Mouse (Mus musculus) hindlimb bud, embryonic 11.5 days (tissue): ENCODE results near the gene St6galnac3.

ENCODE experiments used
- DNase-seq: peaks from one replicate; pipeline ENCODE4 v3.0.0-alpha.2; 2012; ENCODE audit warnings: low read depth, low spot score; ENCODE audit errors: extremely low spot score

The St6galnac3 gene

GRCm38 (mm10) chr3:153176325-153176724 is 548.6 kb downstream of the St6galnac3 start:
- DNase-seq: no peak

- no peak for DNase-seq
Observed at GRCm38 (mm10) chr3:153174336-153175033, 550.5 kb downstream of the St6galnac3 start.

- no peak for DNase-seq
Observed at GRCm38 (mm10) chr3:153173567-153173966, 551.4 kb downstream of the St6galnac3 start.

GRCm38 (mm10) chr3:153170146-153170545 is 554.8 kb downstream of the St6galnac3 start:
- DNase-seq: no peak

- no peak for DNase-seq
Observed at GRCm38 (mm10) chr3:153169744-153170143, 555.2 kb downstream of the St6galnac3 start.

DNA sequence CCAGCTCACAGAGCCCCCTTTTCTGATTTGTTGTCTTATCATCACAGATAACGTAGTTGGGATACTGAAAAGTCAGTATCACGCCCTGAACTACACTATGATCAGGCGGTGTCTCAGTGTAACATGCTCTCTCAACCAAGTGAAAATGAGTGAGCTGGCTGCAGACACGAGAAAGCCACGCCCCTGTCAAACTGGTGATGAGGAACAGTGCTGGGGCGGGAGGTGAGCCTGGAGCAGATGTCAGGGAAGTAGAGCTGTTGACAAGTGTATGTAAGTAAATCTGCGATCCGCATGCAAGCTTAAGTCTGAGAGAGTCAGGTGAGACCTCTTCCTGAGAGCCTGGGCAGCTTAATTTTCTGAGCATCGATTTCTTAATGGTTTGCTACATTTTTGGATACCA is 563.3 kb downstream of the St6galnac3 start:
- DNase-seq: no peak

GRCm38 (mm10) chr3:153160683-153161082 is 564.3 kb downstream of the St6galnac3 start:
- no peak for DNase-seq

- DNase-seq: no peak
Observed at GRCm38 (mm10) chr3:153148887-153149286, 576.1 kb downstream of the St6galnac3 start.
